Mouse (Mus musculus): Measurements from ENCODE around the gene Hacl1.

Gene Hacl1

GRCm38 (mm10) chr14:31640890-31641505 is at the start of gene Hacl1, which contains the start of gene Btd:
TSS of gene Hacl1 (minus strand) at chr14:31641286.
TSS of gene Btd (plus strand) at chr14:31641028.
- in situ Hi-C loops (cut with MboI; ENCODE audit: low pct_unique_long_range_greater_than_20kb in 1 of 2, low sequenced_read_pairs in 2 of 2, unreplicated experiment in 1 of 2): loop anchor here in 1 of 2 experiments (10.0 kb wide), 1 partner anchor 434 kb away; no protein-coding TSS in a partner anchor

- in situ Hi-C loops (cut with MboI; ENCODE audit: low pct_unique_long_range_greater_than_20kb in 1 of 2, low sequenced_read_pairs in 2 of 2, unreplicated experiment in 1 of 2): no loop called here
Observed at GRCm38 (mm10) chr14:31686231-31686630, 45.1 kb upstream of the Hacl1 start.

- in situ Hi-C loops (cut with MboI; ENCODE audit: low pct_unique_long_range_greater_than_20kb in 1 of 2, low sequenced_read_pairs in 2 of 2, unreplicated experiment in 1 of 2): no loop called here
Observed at GRCm38 (mm10) chr14:31685680-31686079, 44.6 kb upstream of the Hacl1 start.

- in situ Hi-C loops (cut with MboI; ENCODE audit: low pct_unique_long_range_greater_than_20kb in 1 of 2, low sequenced_read_pairs in 2 of 2, unreplicated experiment in 1 of 2): no loop called here
Observed at GRCm38 (mm10) chr14:31684343-31685040, 43.4 kb upstream of the Hacl1 start.

DNA sequence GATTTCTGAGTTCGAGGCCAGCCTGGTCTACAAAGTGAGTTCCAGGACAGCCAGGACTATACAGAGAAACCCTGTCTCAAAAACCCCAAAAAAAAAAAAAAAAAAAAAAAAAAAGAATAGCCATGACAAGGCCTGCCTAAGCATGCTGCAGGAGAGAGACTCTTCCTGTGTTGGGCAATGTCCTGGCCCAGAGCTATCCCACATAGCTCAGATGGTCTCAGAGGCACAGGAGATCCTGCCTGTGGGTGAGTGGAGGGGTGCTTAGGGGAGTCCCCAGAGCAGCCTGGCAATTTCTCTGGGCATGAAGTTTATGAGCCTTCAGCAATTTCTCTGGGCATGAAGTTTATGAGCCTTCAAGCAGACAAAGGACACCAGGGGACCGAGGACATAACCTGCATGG is 42.5 kb upstream of the Hacl1 start:
- in situ Hi-C loops (cut with MboI; ENCODE audit: low pct_unique_long_range_greater_than_20kb in 1 of 2, low sequenced_read_pairs in 2 of 2, unreplicated experiment in 1 of 2): no loop called here

DNA sequence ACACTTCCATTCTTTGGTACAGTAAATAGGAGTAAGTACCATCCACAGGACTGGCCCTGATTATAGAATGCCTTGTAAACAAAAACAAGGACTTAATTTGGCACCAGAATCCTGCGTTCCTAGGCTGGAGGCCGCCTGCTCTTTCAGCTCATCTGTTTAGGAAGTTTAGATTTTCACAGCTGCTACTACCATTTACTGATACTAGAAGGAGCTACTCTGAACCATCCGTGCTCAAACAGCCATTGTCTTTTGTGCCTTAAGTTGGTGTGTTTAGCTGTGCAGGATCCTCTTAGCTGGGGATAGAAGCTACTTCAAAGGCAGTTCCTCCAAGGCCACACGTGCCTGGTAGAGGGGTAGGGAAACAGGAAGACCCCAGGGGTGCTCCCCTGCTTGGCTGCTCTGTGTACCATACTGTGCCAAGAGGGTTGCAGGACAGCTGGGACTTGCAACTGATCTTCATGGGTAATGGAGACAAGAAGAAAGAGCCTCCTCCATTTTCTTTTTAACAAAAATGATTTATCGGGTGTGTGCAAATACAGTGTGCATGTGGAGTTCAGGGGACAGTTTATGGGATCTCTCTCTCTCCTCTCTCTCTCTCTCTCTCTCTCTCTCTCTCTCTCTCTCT is 41.0 kb upstream of the Hacl1 start:
- in situ Hi-C loops (cut with MboI; ENCODE audit: low pct_unique_long_range_greater_than_20kb in 1 of 2, low sequenced_read_pairs in 2 of 2, unreplicated experiment in 1 of 2): no loop called here

- in situ Hi-C loops (cut with MboI; ENCODE audit: low pct_unique_long_range_greater_than_20kb in 1 of 2, low sequenced_read_pairs in 2 of 2, unreplicated experiment in 1 of 2): no loop called here
Observed at GRCm38 (mm10) chr14:31681291-31681690, 40.2 kb upstream of the Hacl1 start.

- in situ Hi-C loops (cut with MboI; ENCODE audit: low pct_unique_long_range_greater_than_20kb in 1 of 2, low sequenced_read_pairs in 2 of 2, unreplicated experiment in 1 of 2): no loop called here
Observed at GRCm38 (mm10) chr14:31680656-31681055, 39.6 kb upstream of the Hacl1 start.

- in situ Hi-C loops (cut with MboI; ENCODE audit: low pct_unique_long_range_greater_than_20kb in 1 of 2, low sequenced_read_pairs in 2 of 2, unreplicated experiment in 1 of 2): no loop called here
Observed at GRCm38 (mm10) chr14:31671635-31672320, 30.7 kb upstream of the Hacl1 start.

DNA sequence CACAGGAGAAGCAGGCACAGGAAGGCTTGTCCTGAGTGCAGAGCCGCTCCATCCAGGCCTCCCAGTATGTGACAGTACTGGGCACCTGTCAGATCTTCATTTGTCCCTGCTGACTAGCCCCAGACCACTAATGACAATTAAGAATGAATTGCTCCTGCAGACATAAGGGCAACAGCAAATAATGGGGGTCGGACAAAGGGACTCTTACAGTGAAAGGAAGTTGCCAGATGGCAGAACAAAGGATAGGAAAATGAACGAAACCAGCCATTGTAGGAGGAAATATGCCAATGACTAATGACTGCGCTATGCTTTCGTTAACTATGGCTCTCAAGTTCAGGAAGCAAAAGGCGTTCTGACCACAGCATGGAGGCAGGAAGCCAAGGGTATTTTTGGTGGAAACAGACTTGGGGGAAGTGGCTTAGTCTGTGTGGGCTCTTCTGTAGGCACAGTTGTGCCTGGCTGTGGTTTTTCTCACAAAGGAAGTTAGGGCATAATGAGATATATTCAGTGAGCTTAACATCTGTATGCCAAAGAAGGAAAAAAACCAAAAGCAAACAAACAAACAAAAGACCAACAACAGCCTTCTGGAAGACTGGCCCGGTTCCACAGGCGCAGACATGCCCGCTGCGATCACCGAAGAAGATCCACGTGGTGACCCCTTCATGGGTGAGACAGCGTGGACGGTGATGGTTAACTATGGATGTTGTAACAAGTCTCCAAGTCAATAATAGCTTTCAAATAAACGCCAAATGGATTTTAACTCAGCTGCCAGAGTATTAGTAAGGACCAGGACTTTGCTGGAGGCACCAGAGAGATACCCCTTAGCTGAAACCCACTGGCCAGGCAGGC is 28.8 kb upstream of the Hacl1 start:
- in situ Hi-C loops (cut with MboI; ENCODE audit: low pct_unique_long_range_greater_than_20kb in 1 of 2, low sequenced_read_pairs in 2 of 2, unreplicated experiment in 1 of 2): no loop called here

DNA sequence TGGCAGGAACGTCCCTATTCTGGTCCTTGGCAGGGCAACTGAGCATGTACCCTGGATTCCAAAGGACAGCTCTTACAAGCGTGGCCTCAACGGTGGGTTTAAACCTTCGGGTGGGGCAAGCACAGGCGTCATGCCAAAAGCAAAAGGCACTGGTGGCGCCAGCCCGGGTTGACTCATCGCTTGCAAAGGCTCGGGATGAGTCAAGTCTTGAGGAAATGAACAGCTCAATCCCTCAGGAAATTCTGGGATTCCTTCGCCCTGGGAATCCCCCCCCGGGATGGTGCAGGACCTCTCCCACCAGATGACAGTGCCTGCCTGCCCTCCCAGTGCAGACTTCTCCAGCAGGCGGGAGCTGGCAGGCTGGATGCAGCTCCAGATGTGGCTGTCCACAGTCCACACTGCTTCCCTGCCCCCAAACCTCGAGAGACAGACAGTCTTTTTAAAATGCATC is 28.1 kb upstream of the Hacl1 start:
- in situ Hi-C loops (cut with MboI; ENCODE audit: low pct_unique_long_range_greater_than_20kb in 1 of 2, low sequenced_read_pairs in 2 of 2, unreplicated experiment in 1 of 2): no loop called here

DNA sequence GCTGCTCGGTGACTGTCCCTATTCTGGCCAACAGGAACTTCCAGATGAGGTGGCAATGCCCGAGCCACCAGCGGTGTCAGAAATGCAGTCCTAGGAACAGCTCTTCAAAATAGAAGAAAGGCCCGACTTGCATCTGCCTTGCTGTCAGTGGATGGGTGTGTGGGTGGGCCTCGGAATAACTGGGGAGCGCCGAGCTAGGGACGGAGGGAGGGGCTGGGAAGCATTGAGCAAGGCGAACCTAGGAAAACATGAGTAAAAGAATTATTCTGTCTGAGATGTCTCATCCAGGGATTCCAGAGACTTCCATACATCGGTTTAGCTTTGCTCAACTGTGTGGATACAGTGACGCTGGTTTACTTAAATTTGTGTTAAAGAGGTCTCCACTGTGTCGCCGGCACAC is 27.2 kb upstream of the Hacl1 start:
- in situ Hi-C loops (cut with MboI; ENCODE audit: low pct_unique_long_range_greater_than_20kb in 1 of 2, low sequenced_read_pairs in 2 of 2, unreplicated experiment in 1 of 2): no loop called here

- in situ Hi-C loops (cut with MboI; ENCODE audit: low pct_unique_long_range_greater_than_20kb in 1 of 2, low sequenced_read_pairs in 2 of 2, unreplicated experiment in 1 of 2): no loop called here
Observed at GRCm38 (mm10) chr14:31667741-31668140, 26.7 kb upstream of the Hacl1 start.

- in situ Hi-C loops (cut with MboI; ENCODE audit: low pct_unique_long_range_greater_than_20kb in 1 of 2, low sequenced_read_pairs in 2 of 2, unreplicated experiment in 1 of 2): no loop called here
Observed at GRCm38 (mm10) chr14:31666931-31667705, 26.0 kb upstream of the Hacl1 start.

DNA sequence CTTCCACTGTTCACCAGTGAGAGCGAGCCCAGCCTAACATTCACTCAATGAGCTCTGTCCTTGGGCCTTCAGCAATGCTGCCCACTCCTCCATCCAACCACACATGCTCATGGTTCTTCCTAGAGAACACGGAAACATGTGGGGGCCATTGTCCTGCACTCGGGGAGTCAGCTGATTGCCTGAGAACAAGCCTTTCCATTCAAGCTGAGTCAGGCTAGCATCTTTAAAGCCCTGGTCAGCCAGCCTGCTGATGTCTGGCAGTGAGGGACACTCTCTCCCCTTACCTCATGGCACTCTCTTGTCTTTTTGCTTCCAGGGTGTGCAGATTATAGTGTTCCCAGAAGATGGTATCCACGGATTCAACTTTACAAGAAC is 24.5 kb upstream of the Hacl1 start:
- in situ Hi-C loops (cut with MboI; ENCODE audit: low pct_unique_long_range_greater_than_20kb in 1 of 2, low sequenced_read_pairs in 2 of 2, unreplicated experiment in 1 of 2): no loop called here

- in situ Hi-C loops (cut with MboI; ENCODE audit: low pct_unique_long_range_greater_than_20kb in 1 of 2, low sequenced_read_pairs in 2 of 2, unreplicated experiment in 1 of 2): no loop called here
Observed at GRCm38 (mm10) chr14:31664903-31665565, 23.9 kb upstream of the Hacl1 start.
